Mouse (Mus musculus) cerebellum, postnatal 36 days (tissue): ENCODE data around the gene Cyb5b.
"Not testable (repeated sequence)": the region's sequence is repeated elsewhere in the genome, so short reads cannot be mapped to it uniquely, and the experiment has no call there.

Source experiments
- DNase-seq, 2 experiments: peaks; one replicate each; pipeline ENCODE4 v3.0.0; 2021 to 2022; ENCODE audit warnings: mixed read lengths in 2 of 2

The Cyb5b gene

DNA sequence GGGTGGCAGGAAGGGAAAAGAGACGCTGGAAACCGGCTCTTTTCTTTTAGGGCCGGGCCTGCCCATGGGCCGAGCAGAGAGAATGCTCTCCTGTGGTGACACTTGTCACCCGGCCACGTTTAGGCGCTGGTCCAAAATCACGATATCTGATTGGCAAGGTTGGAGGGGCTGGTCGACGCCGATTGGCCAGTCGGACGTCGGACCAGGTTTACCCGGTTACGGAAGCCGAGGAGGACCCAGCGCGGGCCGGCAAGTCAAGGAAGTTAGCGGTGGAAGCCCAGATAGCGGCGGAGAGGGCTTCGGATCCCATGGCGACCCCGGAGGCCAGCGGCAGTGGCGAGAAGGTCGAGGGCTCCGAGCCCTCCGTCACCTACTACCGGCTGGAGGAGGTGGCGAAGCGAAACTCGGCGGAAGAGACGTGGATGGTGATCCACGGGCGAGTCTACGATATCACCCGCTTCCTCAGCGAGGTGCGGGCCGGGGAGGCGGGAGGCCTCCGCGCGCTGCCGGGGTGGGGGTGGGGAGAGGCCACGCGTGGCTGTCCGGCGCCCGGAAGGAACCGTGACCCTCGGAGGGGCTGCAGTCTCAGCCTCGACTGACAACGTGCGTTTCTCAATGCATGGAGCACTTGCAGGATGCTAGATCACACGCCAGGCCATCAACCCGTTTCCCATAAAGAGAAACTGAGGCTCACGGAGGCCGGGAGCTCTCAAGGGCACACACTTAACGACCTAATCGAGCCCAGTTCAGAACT, at the start of gene Cyb5b:
TSS of gene Cyb5b (plus strand) at position 237 of the 754 bp plus-strand sequence.
- DNase-seq: peak; percentile 97 to 98

- peak; percentile 68 to 70 for DNase-seq
Measured at GRCm38 (mm10) chr8:107104547-107104946, 45.9 kb upstream of the Cyb5b start.

DNA sequence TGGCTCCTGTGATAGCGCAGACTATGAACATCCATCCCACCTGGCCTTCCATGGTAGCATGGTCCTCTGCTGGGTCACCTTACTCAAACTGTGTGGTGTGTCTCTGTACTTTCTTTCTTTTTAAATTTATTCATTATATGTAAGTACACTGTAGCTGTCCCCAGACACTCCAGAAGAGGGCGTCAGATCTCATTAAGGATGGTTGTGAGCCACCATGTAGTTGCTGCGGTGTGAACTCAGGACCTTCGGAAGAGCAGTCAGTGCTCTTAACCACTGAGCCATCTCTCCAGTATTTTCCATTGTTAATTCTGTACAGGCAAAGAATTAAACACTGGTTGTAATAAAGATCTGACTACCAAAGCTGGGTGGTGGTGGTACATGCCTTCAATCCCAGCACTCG, 42.4 kb upstream of the Cyb5b start:
- not testable (repeated sequence) for DNase-seq

GRCm38 (mm10) chr8:107108978-107109720, 41.3 kb upstream of the Cyb5b start:
- DNase-seq: no peak

GRCm38 (mm10) chr8:107109816-107110435, 40.5 kb upstream of the Cyb5b start:
- no peak for DNase-seq

DNA sequence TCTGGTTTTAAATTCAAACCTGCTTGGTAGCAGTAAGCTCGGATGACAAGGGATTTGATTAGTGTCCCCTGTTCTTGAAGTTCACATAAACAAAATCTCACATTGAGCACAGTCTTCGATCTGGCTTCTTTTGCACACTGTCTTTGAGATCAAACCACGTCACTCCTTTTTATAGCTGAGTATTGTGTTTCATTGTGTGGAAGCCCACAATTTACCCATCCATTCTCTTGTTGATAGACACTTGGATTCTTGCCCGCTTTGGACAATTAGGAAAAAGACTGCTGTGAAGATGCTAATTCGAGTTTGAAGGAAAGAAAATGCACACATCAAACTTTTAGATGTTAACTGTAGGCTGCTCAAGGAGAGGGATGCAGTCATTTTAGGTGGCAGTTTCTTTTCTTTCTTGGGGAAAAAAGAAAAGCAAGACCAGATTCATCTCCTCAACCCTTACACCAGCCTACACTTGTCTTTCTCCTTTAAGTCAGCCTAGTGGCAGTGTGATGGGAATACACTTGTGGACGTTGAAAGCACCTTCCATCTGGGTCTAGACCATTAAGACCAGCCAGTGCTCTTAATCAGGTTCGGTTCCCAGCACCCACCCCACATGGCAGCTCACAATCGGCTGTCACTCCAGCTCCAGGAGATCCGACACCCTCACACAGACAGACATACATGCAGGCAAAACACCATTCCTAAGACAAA, 39.7 kb upstream of the Cyb5b start:
- DNase-seq: no peak

DNA sequence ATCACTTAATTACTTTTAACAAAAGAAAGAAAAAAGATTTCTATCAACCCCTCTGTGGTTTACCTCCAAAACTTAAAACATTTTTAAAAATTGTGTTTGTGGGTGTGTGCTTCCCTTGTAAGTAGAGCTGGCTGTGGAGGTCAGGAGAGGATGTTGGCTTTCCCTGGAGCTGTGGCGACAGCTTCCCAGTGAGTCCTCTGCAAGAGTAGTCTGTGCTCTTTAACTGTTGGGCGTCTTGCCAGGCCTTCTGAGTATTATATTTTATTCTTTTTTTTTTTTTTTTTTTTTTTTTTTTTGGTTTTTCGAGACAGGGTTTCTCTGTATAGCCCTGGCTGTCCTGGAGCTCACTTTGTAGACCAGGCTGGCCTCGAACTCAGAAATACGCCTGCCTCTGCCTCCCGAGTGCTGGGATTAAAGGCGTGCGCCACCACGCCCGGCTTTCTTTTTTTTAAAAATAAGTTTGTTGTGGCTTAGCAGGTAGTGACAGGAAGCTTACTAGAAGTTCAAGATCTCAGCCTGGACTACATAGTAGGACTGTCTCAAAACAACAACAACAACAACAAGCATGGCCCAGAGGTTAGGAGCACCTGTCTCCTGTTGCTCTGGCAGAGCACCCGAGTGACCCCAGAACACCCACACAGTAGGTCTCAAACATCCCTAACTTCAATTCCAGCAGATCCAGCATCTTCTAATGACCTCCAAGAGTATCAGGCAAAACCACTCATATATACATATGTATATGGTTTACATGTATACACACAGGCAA, 38.9 kb upstream of the Cyb5b start:
- no peak for DNase-seq

- DNase-seq: no peak
Measured at GRCm38 (mm10) chr8:107113209-107113608, 37.2 kb upstream of the Cyb5b start.

DNA sequence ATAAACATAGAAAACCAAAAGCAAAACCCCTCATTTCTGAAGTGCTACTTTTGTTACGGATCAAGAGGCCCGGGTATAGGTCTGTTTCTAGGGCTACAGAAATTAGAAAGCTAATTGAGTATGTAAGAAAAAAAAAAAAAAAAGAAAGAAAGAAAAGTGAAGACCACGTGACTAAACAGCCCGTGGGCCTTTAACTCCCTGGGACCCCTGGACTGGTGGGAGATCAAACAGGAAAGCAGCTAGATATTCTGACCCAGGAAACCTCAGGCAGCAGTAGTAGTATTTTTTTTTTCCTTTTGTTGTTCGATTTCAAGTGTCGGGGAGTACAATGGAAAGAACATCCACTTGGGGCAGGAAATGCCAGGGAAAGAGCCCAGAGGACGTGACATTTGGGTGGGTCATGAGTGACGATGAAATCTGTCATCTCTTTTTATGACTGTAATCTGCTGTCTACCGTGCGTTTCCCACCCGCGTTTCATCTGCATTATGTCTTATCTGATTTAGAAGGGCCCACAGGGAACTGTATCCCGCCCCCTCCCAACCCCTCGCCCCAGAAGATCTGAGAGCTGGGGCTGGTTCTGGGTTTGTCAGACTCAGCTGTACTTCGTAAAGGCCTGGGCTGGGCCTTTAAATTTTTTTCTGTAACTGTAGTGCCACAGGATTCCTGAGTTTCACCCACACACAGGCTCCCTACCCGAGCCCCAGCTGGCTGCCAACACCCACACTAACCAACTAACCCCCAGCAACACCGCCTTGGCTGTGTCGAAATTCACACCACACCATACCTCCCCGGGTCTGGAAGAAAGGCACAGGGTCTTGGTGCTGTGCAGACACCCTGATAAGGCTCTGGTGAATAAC, 36.1 kb upstream of the Cyb5b start:
- no peak for DNase-seq

DNA sequence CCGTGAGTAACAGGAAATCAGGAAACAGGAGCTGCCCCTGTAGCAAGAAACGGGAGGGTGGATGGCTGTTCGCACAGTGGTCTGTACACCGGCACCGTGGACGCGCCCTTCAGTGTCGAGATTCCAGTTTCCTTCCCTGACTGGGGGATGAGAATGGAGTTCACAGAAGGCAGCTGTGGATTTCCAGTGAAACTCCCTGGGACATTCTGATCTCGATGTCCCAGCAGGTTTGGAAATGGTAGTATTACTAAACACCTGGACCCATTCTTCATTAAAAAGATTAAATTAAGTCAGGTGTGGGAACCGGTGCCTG, 35.5 kb upstream of the Cyb5b start:
- no peak for DNase-seq

DNA sequence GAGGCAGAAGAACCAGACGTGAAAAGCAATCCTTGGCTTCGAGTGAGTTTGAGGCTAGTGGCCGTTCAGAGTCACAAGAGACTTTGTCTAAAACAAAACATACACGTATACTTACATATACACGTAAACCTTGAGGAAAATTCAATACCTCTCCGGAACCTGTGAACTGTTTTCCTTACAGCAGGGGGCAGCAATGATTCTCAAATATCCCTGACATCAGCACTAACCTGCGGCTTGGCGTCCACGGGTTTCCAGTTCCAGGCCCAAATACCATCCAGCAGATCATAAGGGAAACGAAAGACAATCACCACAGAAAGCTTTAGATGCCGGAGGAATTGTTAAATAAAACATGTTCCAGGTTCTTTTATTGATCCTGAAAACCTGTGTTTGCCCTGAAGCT, 34.4 kb upstream of the Cyb5b start:
- DNase-seq: peak; percentile 80 to 90

DNA sequence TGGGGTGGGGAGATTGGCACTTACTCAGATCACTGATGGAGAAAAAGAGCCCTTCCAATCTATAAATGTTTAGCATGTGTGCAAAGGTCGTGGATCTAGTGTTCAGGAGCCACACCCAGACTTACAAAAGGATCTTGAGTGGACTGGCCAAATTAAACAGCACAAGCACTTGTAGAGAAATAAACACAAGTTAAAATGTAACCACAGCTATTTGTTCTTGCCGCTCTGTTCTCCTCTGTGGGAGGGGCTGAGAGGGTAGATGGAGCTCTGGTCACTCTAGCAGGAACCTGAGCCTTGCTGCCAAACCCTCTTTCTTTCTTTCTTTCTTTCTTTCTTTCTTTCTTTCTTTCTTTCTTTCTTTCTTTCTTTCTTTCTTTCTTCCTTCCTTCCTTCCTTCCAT, 33.4 kb upstream of the Cyb5b start:
- DNase-seq: no peak

- DNase-seq: no peak
Measured at GRCm38 (mm10) chr8:107118803-107119233, 31.6 kb upstream of the Cyb5b start.

DNA sequence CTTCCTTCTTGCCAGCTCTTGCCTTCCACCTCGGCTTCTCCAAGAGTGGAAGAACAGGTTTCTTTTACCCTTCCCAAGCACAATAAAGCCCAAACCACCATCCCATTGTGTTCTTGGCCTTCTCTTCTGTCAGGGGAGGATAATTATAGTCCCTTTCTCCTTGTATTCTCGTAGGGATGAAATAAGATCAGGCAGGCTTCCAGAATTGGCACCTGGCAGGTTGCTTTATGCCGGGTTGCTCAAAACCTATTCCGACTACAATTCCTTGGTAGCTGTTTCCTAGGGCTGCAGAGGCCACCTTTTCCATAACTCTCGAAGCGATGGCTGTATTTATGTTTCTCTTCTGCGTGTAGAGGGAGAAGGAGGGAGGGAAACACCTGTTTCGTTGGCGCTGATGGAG, 31.0 kb upstream of the Cyb5b start:
- peak in 1 of 2 experiments; percentile 39 for DNase-seq

DNA sequence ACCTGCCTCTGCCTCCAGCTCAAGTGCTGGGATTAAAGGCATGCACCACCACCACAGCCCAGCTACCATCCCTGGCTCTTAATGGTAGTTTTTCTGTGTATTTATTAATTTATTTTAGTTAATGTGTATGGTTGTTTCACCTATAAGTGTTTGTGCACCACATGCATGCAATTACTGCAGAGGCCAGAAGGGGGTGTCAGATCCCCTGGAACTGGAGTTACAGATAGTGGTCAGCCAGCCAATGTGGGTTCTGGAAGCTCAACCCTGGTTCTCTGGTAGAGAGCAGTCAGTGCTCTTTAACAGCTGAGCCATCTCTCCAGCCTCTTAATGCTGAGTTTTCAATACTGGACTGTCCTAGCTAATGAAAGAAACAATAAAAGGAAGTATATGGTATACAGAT, 29.6 kb upstream of the Cyb5b start:
- DNase-seq: no peak

DNA sequence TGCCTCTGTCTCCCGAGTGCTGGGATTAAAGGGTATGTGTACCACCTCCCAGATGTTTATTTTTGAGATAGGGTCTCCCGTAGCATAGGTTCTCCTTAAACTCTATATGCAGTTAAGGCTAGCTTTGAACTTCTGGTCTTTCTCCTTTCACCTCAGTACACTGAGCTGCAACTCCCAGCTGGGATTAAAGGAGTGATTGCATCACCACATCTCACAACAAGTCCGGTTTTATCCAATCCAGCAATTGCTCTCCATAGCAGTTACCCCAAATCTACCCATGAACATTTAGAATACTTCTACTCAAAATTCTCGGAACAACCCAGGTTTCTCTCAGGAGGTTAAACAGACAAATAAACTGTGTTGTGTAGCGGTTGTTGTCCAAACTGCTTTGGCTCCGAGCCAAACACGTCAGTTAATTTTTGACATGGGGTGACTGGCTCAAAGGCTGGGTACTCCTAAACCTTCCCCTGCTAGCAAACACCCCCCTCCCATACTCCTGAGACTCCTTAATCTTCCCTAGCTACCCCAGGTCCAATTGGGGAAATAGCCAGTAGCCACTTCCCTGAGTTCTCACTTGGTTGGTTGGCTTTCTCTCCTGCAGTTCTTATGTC, 28.7 kb upstream of the Cyb5b start:
- no peak for DNase-seq

GRCm38 (mm10) chr8:107123063-107123614, 27.3 kb upstream of the Cyb5b start:
- DNase-seq: no peak

DNA sequence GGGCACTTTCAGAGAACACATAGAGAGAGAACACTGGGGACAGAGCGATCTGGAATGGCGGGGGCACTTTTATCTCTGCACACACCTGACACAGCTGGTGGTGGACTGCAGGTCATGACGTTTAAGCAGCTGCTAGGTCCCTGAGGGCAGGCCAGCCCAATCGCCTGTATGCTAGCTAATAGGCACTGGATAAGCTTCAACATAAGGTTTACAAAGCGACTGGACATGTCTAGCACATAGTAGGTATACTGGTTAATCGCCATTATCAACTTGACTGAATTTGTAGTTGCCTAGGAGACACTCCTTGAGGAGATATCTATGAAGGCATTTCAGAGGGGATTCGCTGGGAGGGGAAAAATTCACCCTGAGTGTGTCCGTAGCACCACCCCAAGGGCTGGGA, 26.1 kb upstream of the Cyb5b start:
- DNase-seq: no peak

DNA sequence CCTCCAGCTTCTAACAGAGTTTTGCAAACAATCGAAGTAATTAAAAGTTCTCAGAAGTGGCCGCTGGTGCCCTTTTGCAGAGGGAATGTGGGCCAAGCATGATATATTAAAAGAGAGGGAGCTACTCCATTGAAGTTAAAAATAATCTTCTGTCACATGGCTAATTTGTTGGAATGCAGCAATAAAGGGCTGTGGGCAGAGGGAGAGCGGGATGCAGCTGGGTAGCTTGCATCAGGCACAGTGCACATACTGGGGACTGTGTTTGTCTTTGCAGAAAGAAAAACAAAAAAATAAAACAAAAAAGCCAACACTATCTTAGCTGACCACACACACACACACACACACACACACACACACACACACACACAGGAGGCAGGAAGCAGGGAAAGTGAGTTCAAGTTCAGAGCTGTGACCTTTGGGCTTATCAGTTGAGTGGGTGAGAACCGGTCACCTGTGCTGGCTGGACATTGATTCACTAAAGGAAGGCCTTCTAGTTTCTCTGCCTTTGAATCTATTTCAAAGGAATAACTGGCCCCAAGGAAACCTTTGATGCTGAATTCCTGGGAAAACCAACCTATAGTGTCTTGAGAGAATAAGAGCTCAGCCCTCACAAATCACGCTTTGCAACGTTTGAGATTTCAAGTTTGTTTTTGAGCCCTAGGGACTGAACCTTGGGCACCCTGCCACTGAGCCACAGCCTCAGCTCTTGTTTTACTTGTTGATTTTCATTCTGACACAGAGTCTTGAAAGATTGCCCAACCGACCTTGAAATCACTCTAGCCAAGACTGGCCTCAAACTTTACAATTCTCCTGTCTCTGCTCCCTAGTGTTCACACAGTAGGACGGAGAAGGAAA, 21.0 kb upstream of the Cyb5b start:
- no peak for DNase-seq

DNA sequence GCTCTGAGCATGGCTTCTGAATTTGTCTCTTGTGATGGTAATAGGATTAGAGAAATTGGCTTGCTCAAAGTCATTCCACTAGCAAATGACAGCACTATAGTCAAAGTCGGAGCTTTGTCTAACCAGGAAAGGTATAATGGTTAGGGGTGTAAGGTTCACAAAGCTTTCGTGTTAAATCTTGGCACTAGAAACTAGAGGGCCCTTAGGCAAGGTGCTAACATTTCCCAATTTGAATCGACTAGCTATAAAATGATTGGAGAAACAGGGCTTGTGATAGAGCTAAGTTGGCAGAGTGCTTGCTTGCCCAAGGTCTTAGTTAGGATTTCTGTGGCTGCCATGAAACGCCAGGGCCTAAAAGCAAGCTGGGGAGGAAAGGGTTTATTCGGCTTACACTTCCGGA, 20.4 kb upstream of the Cyb5b start:
- no peak for DNase-seq
